In the genomic region with DNA sequence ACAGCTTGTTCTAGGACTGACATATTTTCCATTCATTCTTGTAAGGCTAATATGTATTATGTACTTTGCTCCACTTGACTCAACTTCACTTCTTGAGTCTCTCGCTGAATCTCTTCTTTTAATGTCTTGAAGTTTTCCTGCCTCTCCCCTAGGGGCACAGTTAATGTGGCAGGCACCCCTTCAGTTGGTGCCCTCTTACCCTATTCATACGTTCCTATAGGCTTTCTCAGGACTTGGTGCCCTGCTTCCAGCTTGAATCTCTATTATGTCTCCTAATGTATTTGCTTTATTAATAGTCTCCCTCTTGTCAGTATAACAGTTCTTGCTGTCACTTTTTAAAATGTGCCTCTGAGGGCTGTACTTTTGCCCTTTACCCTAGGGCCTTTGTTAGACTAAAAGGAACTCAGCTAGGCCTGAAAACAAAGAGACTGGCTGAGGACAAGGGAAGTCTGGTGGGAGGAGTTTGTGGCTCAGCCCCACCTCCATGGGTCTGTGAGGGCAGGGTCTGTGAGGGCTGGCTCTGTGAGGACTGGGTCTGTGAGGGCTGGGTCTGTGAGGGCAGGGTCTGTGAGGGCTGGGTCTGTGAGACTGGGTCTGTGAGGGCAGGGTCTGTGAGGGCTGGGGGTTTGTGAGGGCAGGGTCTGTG, we compare ENCODE assay signal across 11 mouse cellular contexts.
DNase-seq lines count a peak whose midpoint lies in the region; ATAC-seq and TF ChIP-seq lines count a peak whose summit lies in the region.
"Had no signal": no experiment of that assay in that cellular context is flagged by ENCODE, and none has a peak within 500 bp of the region (broad histone marks: within the 10 kb centered on the region; RNA-seq: fewer than 3 reads in every experiment).

No protein-coding gene starts in this region.

- no peak overlapping the region for H3K9ac ChIP-seq in hindbrain, embryonic 12.5 days
- no peak overlapping the region for H3K9ac ChIP-seq in hindbrain, postnatal 0 days (replicated peaks; ENCODE audit: low read length)
- no peak overlapping the region for H3K9ac ChIP-seq in limb, embryonic 12.5 days (replicated peaks)
- H3K9ac ChIP-seq: limb, embryonic 15.5 days had no signal

- TF ChIP-seq CTCF in hindbrain, postnatal 0 days (IDR thresholded peaks at IDR 0.05; ENCODE audit: low read depth) = no peak
- TF ChIP-seq CTCF in thymus, adult 2 months (IDR thresholded peaks at IDR 0.05; ENCODE audit: borderline replicate concordance, control insufficient read depth, extremely low read depth, insufficient read depth, low read length, poor library complexity) = no peak
- TF ChIP-seq CTCF in gastrocnemius, adult 2 months (IDR thresholded peaks at IDR 0.05) = no peak

- H3K4me2 ChIP-seq in hindbrain, embryonic 12.5 days (replicated peaks) = no peak overlapping the region
- no peak overlapping the region for H3K4me2 ChIP-seq in hindbrain, postnatal 0 days (ENCODE audit: low read depth, low read length)
- no peak overlapping the region for H3K4me2 ChIP-seq in limb, embryonic 12.5 days

- 25% methylated on average over 2 of the region's 2 CpGs for WGBS in hindbrain, embryonic 12.5 days
- 21% methylated on average over 2 of the region's 2 CpGs for WGBS in hindbrain, postnatal 0 days
- WGBS in thymus, adult 2 months = 85% methylated on average over 2 of the region's 2 CpGs
- WGBS in limb, embryonic 12.5 days = 65% methylated on average over 2 of the region's 2 CpGs

- H3K36me3 ChIP-seq in hindbrain, embryonic 12.5 days = no peaks in the 10 kb centered on the region
- H3K36me3 ChIP-seq in hindbrain, postnatal 0 days (ENCODE audit: insufficient read depth, low read length) = no peaks in the 10 kb centered on the region
- no peaks in the 10 kb centered on the region for H3K36me3 ChIP-seq in thymus, adult 2 months (ENCODE audit: control insufficient read depth, insufficient read depth, low read length)
- no peaks in the 10 kb centered on the region for H3K36me3 ChIP-seq in limb, embryonic 12.5 days
- H3K36me3 ChIP-seq: limb, embryonic 15.5 days had no signal

- peak overlapping the region; percentile 55 for H3K27ac ChIP-seq in hindbrain, embryonic 12.5 days
- no peak overlapping the region for H3K27ac ChIP-seq in hindbrain, postnatal 0 days
- no peak overlapping the region for H3K27ac ChIP-seq in thymus, adult 2 months (ENCODE audit: control insufficient read depth, insufficient read depth, low read length)
- H3K27ac ChIP-seq in limb, embryonic 12.5 days = peak overlapping the region; percentile 4; the same call in 1 of the 2 replicates
- H3K27ac ChIP-seq in gastrocnemius, adult 2 months = no peak overlapping the region
- H3K27ac ChIP-seq: limb, embryonic 15.5 days had no signal

- peak; percentile 87 for ATAC-seq in hindbrain, embryonic 12.5 days (ENCODE audit: low FRiP score)
- no peak for ATAC-seq in hindbrain, postnatal 0 days
- no peak for ATAC-seq in limb, embryonic 12.5 days (ENCODE audit: insufficient number of reproducible peaks, insufficient read depth, low FRiP score, low TSS enrichment, low read depth)

- H3K4me1 ChIP-seq in hindbrain, embryonic 12.5 days = 0 out of 2 replicates have a peak, but pooled peaks cover 2% of the 10 kb centered on the region
- H3K4me1 ChIP-seq in hindbrain, postnatal 0 days (ENCODE audit: insufficient read depth, low read length) = no peaks in the 10 kb centered on the region
- H3K4me1 ChIP-seq in thymus, adult 2 months (replicated peaks; ENCODE audit: control insufficient read depth, insufficient read depth, low read length) = 0 out of 2 replicates have a peak, but pooled peaks cover 5% of the 10 kb centered on the region
- H3K4me1 ChIP-seq in limb, embryonic 12.5 days (replicated peaks) = no peaks in the 10 kb centered on the region
- H3K4me1 ChIP-seq: limb, embryonic 15.5 days had no signal

- no peak for DNase-seq in hindbrain, postnatal 0 days (ENCODE audit: low spot score)
- peak; percentile 32 for DNase-seq in thymus, adult 2 months
- DNase-seq in thymus, adult 18-20 months = no peak
- DNase-seq in yolk sac, embryonic 10.5 days (ENCODE audit: low spot score) = peak; percentile 30
- DNase-seq in gastrocnemius, adult 2 months = no peak
- no peak for DNase-seq in adrenal gland, postnatal 25 days
- DNase-seq: kidney, adult 8-10 months had no signal

- H3K9me3 ChIP-seq in hindbrain, embryonic 12.5 days (replicated peaks) = no peaks in the 10 kb centered on the region
- H3K9me3 ChIP-seq in hindbrain, postnatal 0 days (ENCODE audit: low read length) = no peaks in the 10 kb centered on the region
- no peaks in the 10 kb centered on the region for H3K9me3 ChIP-seq in limb, embryonic 12.5 days
- H3K9me3 ChIP-seq: limb, embryonic 15.5 days had no signal

- H3K27me3 ChIP-seq in hindbrain, embryonic 12.5 days = no peaks in the 10 kb centered on the region
- no peaks in the 10 kb centered on the region for H3K27me3 ChIP-seq in hindbrain, postnatal 0 days (ENCODE audit: insufficient read depth, low read length)
- no peaks in the 10 kb centered on the region for H3K27me3 ChIP-seq in thymus, adult 2 months (ENCODE audit: control insufficient read depth, insufficient read depth, low read length)
- H3K27me3 ChIP-seq in limb, embryonic 12.5 days = no peaks in the 10 kb centered on the region
- H3K27me3 ChIP-seq: limb, embryonic 15.5 days had no signal

- H3K4me3 ChIP-seq in hindbrain, embryonic 12.5 days = no peak overlapping the region
- H3K4me3 ChIP-seq in hindbrain, postnatal 0 days (ENCODE audit: low read length) = no peak overlapping the region
- no peak overlapping the region for H3K4me3 ChIP-seq in thymus, adult 2 months (ENCODE audit: control insufficient read depth, insufficient read depth, low read length)
- no peak overlapping the region for H3K4me3 ChIP-seq in limb, embryonic 12.5 days (replicated peaks)
- H3K4me3 ChIP-seq in gastrocnemius, adult 2 months = no peak overlapping the region
- H3K4me3 ChIP-seq: myocyte had no signal

- TF ChIP-seq POLR2A in thymus, adult 2 months (IDR thresholded peaks at IDR 0.05; ENCODE audit: control insufficient read depth, extremely low read depth, insufficient read depth, low read length, poor library complexity) = no peak

- intact Hi-C loops in gastrocnemius, adult 2 months (cut with DNase I) = loop anchor here (10.0 kb wide), 1 partner anchor 212 kb away; no protein-coding TSS in a partner anchor

Comparison
In these comparisons a context has a peak if more than half of its experiments do, and no peak if none do; other contexts are left out.
1. H3K27ac ChIP-seq: peak in hindbrain, embryonic 12.5 days (single experiment) and limb, embryonic 12.5 days (single experiment); none in hindbrain, postnatal 0 days (single experiment), thymus, adult 2 months (single experiment) and gastrocnemius, adult 2 months (single experiment).
2. DNase-seq: peak in thymus, adult 2 months (single experiment) and yolk sac, embryonic 10.5 days (single experiment); none in hindbrain, postnatal 0 days (single experiment), thymus, adult 18-20 months (0 of 2), gastrocnemius, adult 2 months (single experiment) and adrenal gland, postnatal 25 days (single experiment).